Mouse (Mus musculus): ENCODE results near the gene Gm39566. TPM values are rescaled to one million over a fixed set of nuclear protein-coding genes. Genes with fewer than 3 reads are reported as not detected.

Gm39566 gene
- total and polyA plus RNA-seq, 3 experiments: 0.04 TPM; not detected in 2

DNA sequence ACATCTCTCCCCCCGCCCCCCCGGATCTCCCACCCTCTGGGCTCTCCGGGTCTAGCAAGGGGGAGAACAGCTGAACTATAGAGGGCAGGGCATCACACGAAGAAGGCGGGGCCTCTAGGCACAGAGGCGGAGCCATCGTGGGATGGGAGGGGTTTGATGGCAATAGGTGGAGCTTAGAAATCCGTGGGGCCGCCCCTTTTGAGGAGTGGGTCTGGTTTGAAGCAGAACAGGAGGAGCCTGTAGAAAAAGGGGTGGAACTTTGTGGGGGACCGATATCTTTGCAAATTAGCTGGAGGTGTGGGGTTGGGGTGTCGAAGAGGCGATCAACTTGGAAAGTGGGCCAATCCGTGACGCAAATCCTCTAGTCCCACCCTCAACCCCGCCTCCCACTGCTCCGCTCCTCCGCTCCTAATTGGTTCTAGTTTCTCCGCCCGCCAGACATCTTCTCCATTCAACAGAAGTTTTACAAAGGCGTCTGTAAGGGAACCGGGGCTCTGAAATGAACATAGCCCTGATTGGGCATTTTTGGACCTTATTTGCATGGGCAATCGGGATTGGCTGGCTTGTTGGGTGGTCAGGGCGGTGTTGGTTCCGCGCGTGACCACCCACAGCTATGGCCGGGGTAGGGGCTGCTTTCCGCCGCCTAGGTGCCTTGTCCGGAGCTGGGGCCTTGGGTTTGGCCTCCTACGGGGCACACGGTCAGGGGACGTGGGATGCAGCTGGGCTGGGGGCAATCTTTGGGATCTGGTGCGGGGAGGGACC, 23.0 kb upstream of the Gm39566 start, which contains the start of gene Tmem256 (continued):
- TF ChIP-seq MAX (IDR thresholded peaks at IDR 0.05; ENCODE audit: low read length) (peak; percentile 61; the same call in 1 of the 2 replicates), RCOR1 (IDR thresholded peaks at IDR 0.05; ENCODE audit: low read depth, low read length) (no peak), RAD21 (IDR thresholded peaks at IDR 0.05; ENCODE audit: low read depth, low read length) (no peak), EP300 (IDR thresholded peaks at IDR 0.05; ENCODE audit: low read depth in 1 of 2, low read length in 2 of 2) (peak in 1 of 2 experiments; percentile 2; a peak in 1 of 4 replicates), UBTF (IDR thresholded peaks at IDR 0.05; ENCODE audit: borderline replicate concordance, insufficient read depth, low read depth, low read length) (no peak), ETS1 (IDR thresholded peaks at IDR 0.05; ENCODE audit: low read depth, low read length) (0 out of 2 replicates have a peak, but pooled peaks have one; percentile 45), CTCF (IDR thresholded peaks at IDR 0.05 in 2 of 3, conservative IDR thresholded peaks at IDR 0.05 in 1 of 3; ENCODE audit: control insufficient read depth in 1 of 3, insufficient read depth in 1 of 3, low read depth in 2 of 3, low read length in 3 of 3, poor library complexity in 1 of 3, severe bottlenecking in 1 of 3) (no peak), MAFK (IDR thresholded peaks at IDR 0.05; ENCODE audit: borderline replicate concordance, low read depth, low read length) (no peak), NRF1 (IDR thresholded peaks at IDR 0.05; ENCODE audit: insufficient read depth, low read depth, low read length, poor library complexity, severe bottlenecking) (peak; percentile 25; the same call in 1 of the 2 replicates), ZMIZ1 (IDR thresholded peaks at IDR 0.05; ENCODE audit: low read depth, low read length) (no peak), SIN3A (IDR thresholded peaks at IDR 0.05; ENCODE audit: low read length) (peak; percentile 79), POLR2AphosphoS5 (IDR thresholded peaks at IDR 0.05; ENCODE audit: borderline replicate concordance, low read depth, low read length) (no peak), POLR2AphosphoS2 (IDR thresholded peaks at IDR 0.05; ENCODE audit: low read length) (peak; percentile 56; the same call in 1 of the 2 replicates), E2F4 (IDR thresholded peaks at IDR 0.05; ENCODE audit: borderline replicate concordance, low read depth, low read length) (0 out of 2 replicates have a peak, but pooled peaks have one; percentile 4), MYB (IDR thresholded peaks at IDR 0.05; ENCODE audit: low read depth, low read length) (no peak), MXI1 (IDR thresholded peaks at IDR 0.05; ENCODE audit: low read depth, low read length) (peak; percentile 59)

DNA sequence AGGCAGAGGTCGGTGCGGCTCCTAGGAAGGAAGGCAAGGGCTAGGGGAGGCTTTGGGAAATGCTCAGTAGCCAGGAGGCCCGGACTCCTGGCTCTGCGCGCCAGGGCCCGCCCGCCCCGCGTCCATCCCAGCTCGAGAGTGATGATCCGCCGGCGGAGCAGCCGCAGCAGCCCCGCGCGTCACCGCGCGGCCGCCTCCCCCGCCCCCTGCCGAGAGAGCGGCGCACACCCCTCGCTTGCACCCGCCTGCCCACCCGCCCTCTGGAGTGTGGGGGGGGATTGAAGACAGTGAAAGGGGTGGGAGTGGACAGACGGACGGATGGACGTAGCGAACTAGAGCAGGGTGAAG, 22.5 kb upstream of the Gm39566 start, which contains the start of gene Nlgn2:
Gene Nlgn2 (minus strand): TSS at position 181 of the 348 bp plus-strand sequence.
- Histone ChIP-seq H3K9ac (ENCODE audit: control insufficient read depth, low read depth, low read length, poor library complexity, severe bottlenecking) (peak within 1 kb of the TSS; percentile 86), H3K27ac (ENCODE audit: control insufficient read depth, low read depth, low read length) (peak within 1 kb of the TSS; percentile 40), H3K36me3 (ENCODE audit: control insufficient read depth in 1 of 2, insufficient read depth in 2 of 2, low read length in 2 of 2) (peaks cover 0 to 14% of the 10 kb centered on the region in 2 experiments; a peak in 2 of 4 replicates), H3K79me2 (ENCODE audit: control insufficient read depth, insufficient read depth, low read length, poor library complexity) (peaks cover 1% of the 10 kb centered on the region; the same call in 1 of the 2 replicates), H3K4me1 (ENCODE audit: control insufficient read depth in 1 of 2, insufficient read depth in 2 of 2, low read length in 2 of 2) (peaks cover 10 to 27% of the 10 kb centered on the region in 2 experiments), H3K27me3 (ENCODE audit: control insufficient read depth in 1 of 2, insufficient read depth in 2 of 2, low read length in 2 of 2) (no peaks in the 10 kb centered on the region; a peak in 1 of 4 replicates), H3K4me3 (ENCODE audit: control insufficient read depth in 1 of 2, insufficient read depth in 1 of 2, low read depth in 2 of 2, low read length in 2 of 2) (peak within 1 kb of the TSS; percentile 84 to 97), H3K9me3 (replicated peaks; ENCODE audit: insufficient read depth, low read length) (no peaks in the 10 kb centered on the region)
- DNase-seq (ENCODE audit: low read depth, low spot score): no peak
- TF ChIP-seq ZC3H11A (IDR thresholded peaks at IDR 0.05; ENCODE audit: low read depth, low read length): no peak
- peak; percentile 85; the same call in 1 of the 2 replicates for TF ChIP-seq MAZ (IDR thresholded peaks at IDR 0.05; ENCODE audit: low read depth, low read length)
- TF ChIP-seq POLR2A (IDR thresholded peaks at IDR 0.05; ENCODE audit: control insufficient read depth in 1 of 2, insufficient read depth in 1 of 2, low read depth in 1 of 2, low read length in 2 of 2, poor library complexity in 1 of 2): peak; percentile 34 to 55; a peak in 1 of 4 replicates
- TF ChIP-seq ZMIZ1 (IDR thresholded peaks at IDR 0.05; ENCODE audit: low read depth, low read length): 0 out of 2 replicates have a peak, but pooled peaks have one; percentile 48
- TF ChIP-seq SIN3A (IDR thresholded peaks at IDR 0.05; ENCODE audit: low read length): peak; percentile 42; the same call in 1 of the 2 replicates
- no peak for TF ChIP-seq POLR2AphosphoS5 (IDR thresholded peaks at IDR 0.05; ENCODE audit: borderline replicate concordance, low read depth, low read length)
- TF ChIP-seq ELF1 (IDR thresholded peaks at IDR 0.05; ENCODE audit: low read depth, low read length): no peak
- TF ChIP-seq BHLHE40 (IDR thresholded peaks at IDR 0.05; ENCODE audit: borderline replicate concordance, low read depth, low read length): no peak
- TF ChIP-seq MAX (IDR thresholded peaks at IDR 0.05; ENCODE audit: low read length): no peak
- no peak for TF ChIP-seq MYC (IDR thresholded peaks at IDR 0.05; ENCODE audit: low read depth, low read length)
- peak; percentile 56; the same call in 1 of the 2 replicates for TF ChIP-seq NRF1 (IDR thresholded peaks at IDR 0.05; ENCODE audit: insufficient read depth, low read depth, low read length, poor library complexity, severe bottlenecking)
- peak; percentile 62 for TF ChIP-seq NELFE (IDR thresholded peaks at IDR 0.05; ENCODE audit: low read depth, low read length)
- TF ChIP-seq CTCF (IDR thresholded peaks at IDR 0.05 in 2 of 3, conservative IDR thresholded peaks at IDR 0.05 in 1 of 3; ENCODE audit: control insufficient read depth in 1 of 3, insufficient read depth in 1 of 3, low read depth in 2 of 3, low read length in 3 of 3, poor library complexity in 1 of 3, severe bottlenecking in 1 of 3): 0 out of 6 replicates have a peak, but pooled peaks of 1 of the 3 experiments have one; percentile 8
- TF ChIP-seq RCOR1 (IDR thresholded peaks at IDR 0.05; ENCODE audit: low read depth, low read length): no peak

All from MEL (cell line).